Mouse (Mus musculus): ENCODE results near the gene Cttn.

Cttn gene

GRCm38 (mm10) chr7:144408464-144409000, 62.3 kb downstream of the Cttn start:
- in situ Hi-C loops (cut with MboI; ENCODE audit: unreplicated experiment in 2 of 2), result no loop called here

GRCm38 (mm10) chr7:144407675-144408074, 63.1 kb downstream of the Cttn start:
- in situ Hi-C loops (cut with MboI; ENCODE audit: unreplicated experiment in 2 of 2), result no loop called here

GRCm38 (mm10) chr7:144402492-144402891, 68.3 kb downstream of the Cttn start:
- in situ Hi-C loops (cut with MboI; ENCODE audit: unreplicated experiment in 2 of 2), result no loop called here

DNA sequence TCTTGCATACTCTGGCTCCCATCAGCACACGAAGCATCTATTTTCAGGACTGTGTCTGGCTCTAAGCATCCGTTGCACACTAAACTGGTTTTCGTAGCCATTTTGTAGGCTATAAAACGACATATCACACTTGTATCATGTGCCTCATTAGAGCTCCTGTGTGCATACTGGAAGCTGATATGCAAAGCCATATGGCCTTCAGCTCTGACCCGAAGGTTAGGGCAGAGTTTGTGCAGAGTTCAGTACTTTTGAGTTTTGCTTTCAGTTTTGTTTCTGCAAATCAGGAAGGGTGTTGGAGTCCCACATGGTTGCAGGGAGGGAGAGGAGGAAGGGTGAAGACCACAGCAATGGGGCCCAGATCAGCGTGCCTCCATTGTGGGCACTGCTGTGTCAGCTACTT, 79.1 kb downstream of the Cttn start:
- in situ Hi-C loops (cut with MboI; ENCODE audit: unreplicated experiment in 2 of 2), result no loop called here

- in situ Hi-C loops (cut with MboI; ENCODE audit: unreplicated experiment in 2 of 2), result no loop called here
Measured at GRCm38 (mm10) chr7:144390676-144391075, 80.1 kb downstream of the Cttn start.

DNA sequence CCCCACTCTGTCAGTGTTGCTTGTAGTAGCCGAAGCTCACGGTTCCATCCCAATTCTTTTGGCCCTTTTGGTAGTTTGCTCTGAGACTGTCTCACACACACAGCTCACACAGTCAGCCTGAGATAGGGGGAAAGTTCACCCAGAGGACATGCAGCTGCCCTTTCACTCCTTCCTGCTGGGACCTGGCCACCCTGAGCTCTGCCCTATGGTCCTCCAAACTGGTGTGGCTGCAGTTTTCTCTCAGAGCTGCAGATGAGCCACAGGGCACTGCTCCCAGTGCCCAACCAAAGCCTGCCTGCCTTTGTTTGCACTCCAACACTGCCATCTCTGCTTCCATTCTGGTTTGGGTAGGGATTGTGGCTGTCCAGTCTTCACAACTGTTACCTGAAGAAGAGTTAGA, 81.1 kb downstream of the Cttn start:
- in situ Hi-C loops (cut with MboI; ENCODE audit: unreplicated experiment in 2 of 2), result no loop called here

- in situ Hi-C loops (cut with MboI; ENCODE audit: unreplicated experiment in 2 of 2), result no loop called here
Measured at GRCm38 (mm10) chr7:144387537-144387936, 83.3 kb downstream of the Cttn start.
